Mouse (Mus musculus) induced T-regulatory cell, adult 2 months (primary cell): ENCODE data around the gene Rnf141.

ENCODE experiments used
- DNase-seq: peaks from one replicate; pipeline ENCODE4 v3.0.0-alpha.2; 2012; ENCODE audit warnings: low read depth

Gene Rnf141

GRCm38 (mm10) chr7:110794722-110795121, 49.5 kb downstream of the Rnf141 start:
- DNase-seq: no peak

DNA sequence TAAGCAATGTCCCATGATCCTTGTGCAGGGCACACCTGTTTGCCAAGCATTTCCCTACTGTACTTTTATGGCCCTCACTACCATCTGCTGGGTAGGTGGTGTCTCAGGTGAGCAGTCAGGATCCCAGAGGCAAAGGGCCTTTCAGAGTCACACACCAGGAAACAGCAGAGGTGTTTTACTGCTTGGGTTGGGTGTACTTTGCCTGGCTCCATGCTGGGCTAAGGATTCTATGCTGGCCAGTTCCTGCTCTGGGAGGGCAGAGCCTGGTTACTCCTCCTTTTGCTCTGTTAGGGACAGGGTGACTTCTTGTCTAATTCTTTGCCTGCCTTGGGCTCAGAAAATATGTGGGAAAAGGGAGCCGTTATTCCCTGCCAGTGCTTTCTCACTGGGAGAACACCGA, 51.4 kb downstream of the Rnf141 start:
- no peak for DNase-seq

GRCm38 (mm10) chr7:110792201-110792600, 52.1 kb downstream of the Rnf141 start:
- no peak for DNase-seq

- no peak for DNase-seq
These were observed 53.4 kb downstream of the Rnf141 start for GRCm38 (mm10) chr7:110790878-110791277.

- no peak for DNase-seq
These were observed 56.9 kb downstream of the Rnf141 start for GRCm38 (mm10) chr7:110787310-110787709.

- DNase-seq: no peak
These were observed 58.5 kb downstream of the Rnf141 start for GRCm38 (mm10) chr7:110785741-110786146.

- DNase-seq: no peak
These were observed 59.3 kb downstream of the Rnf141 start for GRCm38 (mm10) chr7:110784965-110785364.

DNA sequence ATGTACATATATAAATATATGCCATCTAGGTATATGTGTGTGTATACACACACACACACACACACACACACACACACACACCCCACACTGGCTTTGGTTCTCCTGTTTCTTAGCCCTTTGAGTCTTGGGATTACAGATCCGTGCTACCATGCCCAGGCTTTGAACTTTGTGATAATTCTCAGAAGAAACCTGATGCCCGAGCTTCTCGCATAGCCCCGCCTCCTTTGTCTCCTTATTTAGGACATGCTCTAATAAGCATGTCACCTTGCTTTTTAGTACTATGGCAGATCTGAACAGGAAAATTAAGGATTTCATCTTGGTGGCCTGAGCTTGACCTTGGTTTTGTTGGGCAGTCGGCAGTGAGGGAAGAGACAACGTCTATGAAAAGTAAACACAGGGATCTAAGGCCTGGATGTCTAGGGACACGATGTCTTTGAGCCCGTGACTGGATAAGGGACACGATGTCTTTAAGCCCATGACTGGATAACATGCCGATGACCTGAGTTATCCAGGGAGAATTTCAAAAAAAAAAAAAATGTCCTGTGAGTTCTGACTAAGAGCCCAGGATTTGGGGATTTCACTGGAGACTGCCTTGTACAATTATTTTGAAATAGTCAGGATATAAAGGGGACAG, 61.3 kb downstream of the Rnf141 start:
- DNase-seq: no peak

- no peak for DNase-seq
These were observed 62.1 kb downstream of the Rnf141 start for GRCm38 (mm10) chr7:110782135-110782534.

- no peak for DNase-seq
These were observed 63.0 kb downstream of the Rnf141 start for GRCm38 (mm10) chr7:110781231-110781711.

- DNase-seq: no peak
These were observed 63.7 kb downstream of the Rnf141 start for GRCm38 (mm10) chr7:110780520-110780919.

- no peak for DNase-seq
These were observed 64.6 kb downstream of the Rnf141 start for GRCm38 (mm10) chr7:110779605-110780111.

DNA sequence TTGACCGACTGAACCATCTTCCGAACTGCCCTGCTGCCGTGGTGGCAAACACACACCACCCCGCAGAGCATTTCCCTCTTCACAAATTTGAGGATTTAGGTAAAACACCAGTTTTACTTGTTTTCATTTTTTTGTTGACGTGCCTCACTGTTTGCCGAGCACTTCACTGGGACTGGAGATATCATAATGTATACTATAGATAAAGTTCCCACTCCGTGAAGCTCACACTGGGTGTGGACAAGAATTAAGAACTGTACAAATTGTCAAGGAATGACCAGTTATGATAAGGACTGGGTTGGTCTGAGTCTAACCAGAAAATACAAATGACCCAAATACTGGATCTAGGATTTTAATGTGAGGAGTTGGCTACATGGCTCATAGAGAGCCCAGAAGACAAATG, 65.3 kb downstream of the Rnf141 start:
- DNase-seq: no peak

DNA sequence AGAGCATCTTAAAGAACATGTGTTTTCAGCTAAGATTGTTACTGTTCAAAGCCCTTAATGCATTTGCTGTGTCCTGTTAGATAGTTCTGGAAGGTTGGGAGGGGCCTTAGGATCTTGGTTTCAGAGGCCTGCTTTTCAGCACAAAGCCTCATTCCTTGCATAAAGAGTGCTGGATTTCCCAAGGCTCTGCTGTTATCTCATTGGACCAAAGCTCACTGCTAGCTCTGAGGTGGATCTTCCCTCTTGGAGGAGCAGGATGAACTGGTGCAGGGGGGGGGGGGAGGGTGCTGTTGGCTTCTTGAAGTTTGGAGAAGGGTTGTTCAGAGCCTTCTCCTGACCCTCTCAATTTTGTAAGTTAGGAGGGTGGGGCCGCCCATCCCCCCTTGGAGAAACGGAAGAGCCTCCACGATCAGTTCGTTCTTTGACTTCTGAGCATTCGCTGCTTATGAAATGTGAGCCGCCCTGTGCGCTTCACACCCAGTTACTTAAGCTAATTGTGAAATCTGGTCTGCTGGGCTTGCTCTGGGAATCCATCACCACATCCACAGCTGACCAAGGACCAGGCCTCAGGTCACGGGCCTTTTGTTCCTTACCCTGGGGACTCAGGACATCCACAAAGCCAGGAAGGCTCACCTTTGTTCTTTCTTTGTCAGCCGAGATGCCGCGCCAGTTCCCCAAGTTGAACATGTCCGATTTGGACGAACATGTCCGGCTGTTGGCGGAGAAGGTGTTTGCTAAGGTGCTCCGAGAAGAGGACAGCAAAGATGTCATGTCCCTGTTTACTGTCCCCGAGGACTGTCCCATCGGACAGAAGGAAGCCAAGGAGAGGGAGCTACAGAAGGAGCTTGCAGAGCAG, 66.9 kb downstream of the Rnf141 start:
- DNase-seq: no peak

GRCm38 (mm10) chr7:110774674-110775073, 69.6 kb downstream of the Rnf141 start:
- DNase-seq: no peak

- DNase-seq: no peak
These were observed 70.2 kb downstream of the Rnf141 start for GRCm38 (mm10) chr7:110774077-110774476.

GRCm38 (mm10) chr7:110773204-110774002, 70.9 kb downstream of the Rnf141 start:
- no peak for DNase-seq

DNA sequence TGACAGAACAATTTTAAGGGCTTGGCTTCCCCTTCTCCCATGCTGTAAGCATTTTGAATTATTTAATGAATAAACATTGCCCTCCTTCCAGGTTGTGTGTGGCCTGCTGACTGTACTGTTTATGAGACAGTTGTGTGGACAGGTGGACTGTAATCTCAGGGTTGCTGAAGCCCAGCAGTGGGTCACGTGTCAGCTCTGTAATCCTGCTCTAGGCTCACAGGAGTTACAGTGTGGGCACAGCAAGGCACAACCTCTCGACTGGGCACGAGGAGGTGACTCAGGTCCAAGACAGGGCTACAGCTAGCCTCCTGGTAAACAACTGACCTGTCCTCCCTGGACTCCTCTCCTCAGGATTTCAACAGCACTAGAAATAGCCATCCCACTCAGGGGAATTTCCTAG, 71.9 kb downstream of the Rnf141 start:
- no peak for DNase-seq

- no peak for DNase-seq
These were observed 73.3 kb downstream of the Rnf141 start for GRCm38 (mm10) chr7:110770949-110771348.

DNA sequence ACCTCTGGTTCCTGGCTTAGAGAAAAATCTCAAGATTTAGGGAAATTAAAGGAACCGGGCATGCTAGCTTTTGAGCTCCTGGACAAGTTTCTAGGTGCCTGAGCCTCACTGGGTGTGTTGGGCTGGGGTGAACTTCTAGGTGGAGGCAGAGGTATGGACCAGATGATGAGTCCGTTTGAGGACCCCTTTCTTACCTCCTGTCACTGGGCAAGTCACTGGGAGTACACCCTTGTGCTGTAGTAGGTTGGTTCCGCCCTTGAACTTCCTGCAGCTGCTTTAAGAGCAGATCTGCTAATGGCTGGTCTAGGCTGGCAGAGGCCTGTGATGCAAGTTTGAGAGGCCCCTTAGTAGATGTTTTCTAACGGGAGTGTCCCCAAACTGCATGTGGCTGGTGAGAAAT, 75.2 kb downstream of the Rnf141 start:
- peak; percentile 64 for DNase-seq

GRCm38 (mm10) chr7:110768451-110769064, 75.7 kb downstream of the Rnf141 start:
- DNase-seq: peak; percentile 57

- peak; percentile 4 for DNase-seq
These were observed 76.3 kb downstream of the Rnf141 start, which contains the start of gene Ampd3 for GRCm38 (mm10) chr7:110768001-110768400. Gene Ampd3 (plus strand): TSS chr7:110768206.
